Mouse (Mus musculus) cortical plate, adult 2 months (tissue): ENCODE results near the gene Gprasp1. TPM values are rescaled to one million over a fixed set of nuclear protein-coding genes. Genes with fewer than 3 reads are reported as not detected.
A peak's percentile ranks its signal among the peaks of the same experiment; 100 is the strongest.
"Not testable (repeated sequence)": the region's sequence is repeated elsewhere in the genome, so short reads cannot be mapped to it uniquely, and the experiment has no call there.

Experiments used
- H3K27ac ChIP-seq: fragments of 200-500 bp; 2 replicates; pipeline ENCODE4 v1.5.1; 2012; ENCODE audit warnings: low read length, control low read depth, inconsistent platforms; ENCODE audit not compliant: insufficient read depth
- H3K4me1 ChIP-seq: fragments of 200-500 bp; 2 replicates; pipeline ENCODE4 v1.6.1; 2011; ENCODE audit warnings: low read length; ENCODE audit not compliant: control insufficient read depth, insufficient read depth
- H3K4me3 ChIP-seq: fragments of 200-500 bp; 2 replicates; pipeline ENCODE4 v1.5.1; 2011; ENCODE audit warnings: mild to moderate bottlenecking, low read length, control low read depth; ENCODE audit not compliant: insufficient read depth
- CTCF ChIP-seq: fragments of 200-500 bp; IDR thresholded peaks from 2 replicates; pipeline ENCODE4 v1.5.1; 2011; ENCODE audit warnings: mild to moderate bottlenecking, control low read depth, low read length; ENCODE audit not compliant: insufficient read depth; ENCODE audit errors: extremely low read depth
- POLR2A ChIP-seq: fragments of 200-500 bp; IDR thresholded peaks from 2 replicates; pipeline ENCODE4 v1.6.1; 2011; ENCODE audit warnings: mild to moderate bottlenecking, low read length, control low read depth; ENCODE audit not compliant: insufficient read depth; ENCODE audit errors: extremely low read depth
- polyA plus RNA-seq: library from polyadenylated mRNA; depleted of rRNA; stranded (reverse); fragments of >200 nt; gene quantifications from 2 replicates; pipeline ENCODE4 v1.2.3, GENCODE M21; 2012; rRNA removed

Gene Gprasp1
- polyA plus RNA-seq, 1 experiment: 181 TPM

GRCm38 (mm10) chrX:135837896-135838295 lies 95.4 kb downstream of the Gprasp1 start:
- TF ChIP-seq POLR2A (no peak), CTCF (no peak)
- Histone ChIP-seq H3K4me3 (no peak overlapping the region), H3K4me1 (no peaks in the 10 kb centered on the region), H3K27ac (no peak overlapping the region)

GRCm38 (mm10) chrX:135838521-135839360 lies 96.2 kb downstream of the Gprasp1 start, which contains the start of gene Gprasp2:
TSS of gene Gprasp2 (plus strand) at chrX:135839034.
- peak within 1 kb of the TSS; percentile 63 for H3K4me3 ChIP-seq
- peak within 1 kb of the TSS; percentile 88 for H3K27ac ChIP-seq
- not testable (repeated sequence) for H3K4me1 ChIP-seq
- TF ChIP-seq POLR2A: peak; percentile 23; the same call in 1 of the 2 replicates

GRCm38 (mm10) chrX:135839397-135840391 lies 97.2 kb downstream of the Gprasp1 start:
- Histone ChIP-seq H3K4me3 (peak overlapping the region; percentile 63), H3K27ac (peak overlapping the region; percentile 88)
- TF ChIP-seq CTCF: peak; percentile 16; the same call in 1 of the 2 replicates
- H3K4me1 ChIP-seq: not testable (repeated sequence)

Other genes with a start within 250 kb of the Gprasp1 start
- 0.02 TPM in 1 of 2 replicates, not detected in the other for gene AV320801, start 248.1 kb upstream of the Gprasp1 start, polyA plus RNA-seq
- gene Nxf7, start 144.0 kb upstream of the Gprasp1 start, polyA plus RNA-seq: 4.3 and 6.4 TPM in 2 replicates
- not detected in 2 replicates for gene Prame, start 115.0 kb upstream of the Gprasp1 start, polyA plus RNA-seq
- not detected in 2 replicates for gene Tcp11x2, start 48.9 kb upstream of the Gprasp1 start, polyA plus RNA-seq
- gene Tmsb15a, start 17.5 kb upstream of the Gprasp1 start, polyA plus RNA-seq: not detected in 2 replicates
- gene Armcx5, start within 50 bp of the Gprasp1 start, polyA plus RNA-seq: 20.8 and 23.2 TPM in 2 replicates
- 41.7 and 42.0 TPM in 2 replicates for gene Bhlhb9, start 54.9 kb downstream of the Gprasp1 start, polyA plus RNA-seq
- gene Gprasp2, start 96.3 kb downstream of the Gprasp1 start, polyA plus RNA-seq: 91.8 and 112 TPM in 2 replicates